Mouse (Mus musculus): Measurements from ENCODE around the gene Grk1. TPM values are rescaled to one million over a fixed set of nuclear protein-coding genes. Genes with fewer than 3 reads are reported as not detected.

The Grk1 gene
- polyA plus RNA-seq, 1 experiment from 2014 or later, result not detected

Other genes with a start within 250 kb of the Grk1 start
- 258 and 279 TPM in 2 replicates for gene Lamp1, start 245.9 kb upstream of the Grk1 start, polyA plus RNA-seq (2014; fragmentation: Nextera tagmentation; extraction: Ambion mirVana)
- gene Grtp1, start 204.5 kb upstream of the Grk1 start, polyA plus RNA-seq (2014; fragmentation: Nextera tagmentation; extraction: Ambion mirVana), result 13.5 and 13.8 TPM in 2 replicates
- 0.57 and 0.61 TPM in 2 replicates for gene Adprhl1, start 150.9 kb upstream of the Grk1 start, polyA plus RNA-seq (2014; fragmentation: Nextera tagmentation; extraction: Ambion mirVana)
- 32.7 and 36.5 TPM in 2 replicates for gene Dcun1d2, start 117.0 kb upstream of the Grk1 start, polyA plus RNA-seq (2014; fragmentation: Nextera tagmentation; extraction: Ambion mirVana)
- gene Tmco3, start 116.9 kb upstream of the Grk1 start, polyA plus RNA-seq (2014; fragmentation: Nextera tagmentation; extraction: Ambion mirVana), result 34.7 and 35.1 TPM in 2 replicates
- 191 TPM in 2 replicates for gene Tfdp1, start 66.3 kb upstream of the Grk1 start, polyA plus RNA-seq (2014; fragmentation: Nextera tagmentation; extraction: Ambion mirVana)
- not detected in 2 replicates for gene Atp4b, start 8.3 kb upstream of the Grk1 start, polyA plus RNA-seq (2014; fragmentation: Nextera tagmentation; extraction: Ambion mirVana)
- gene Tmem255b, start 30.1 kb downstream of the Grk1 start, polyA plus RNA-seq (2014; fragmentation: Nextera tagmentation; extraction: Ambion mirVana), result 0.38 and 0.39 TPM in 2 replicates
- 6.5 and 6.7 TPM in 2 replicates for gene Gas6, start 89.4 kb downstream of the Grk1 start, polyA plus RNA-seq (2014; fragmentation: Nextera tagmentation; extraction: Ambion mirVana)
- gene 1700029H14Rik, start 157.4 kb downstream of the Grk1 start, polyA plus RNA-seq (2014; fragmentation: Nextera tagmentation; extraction: Ambion mirVana), result not detected in 2 replicates